Mouse (Mus musculus): Measurements from ENCODE around the gene Dixdc1. TPM values are rescaled to one million over a fixed set of nuclear protein-coding genes. Genes with fewer than 3 reads are reported as not detected.

The Dixdc1 gene
- polyA plus RNA-seq, 1 experiment from 2014 or later = 37.8 TPM

GRCm38 (mm10) chr9:50670690-50671089, 68.6 kb downstream of the Dixdc1 start:
- Histone ChIP-seq H3K9me3 (replicated peaks; ENCODE audit: control insufficient read depth, low read length, poor library complexity, severe bottlenecking) (no peaks in the 10 kb centered on the region), H3K27ac (ENCODE audit: low read length) (no peak overlapping the region), H3K27me3 (ENCODE audit: control insufficient read depth, insufficient read depth, low read depth, low read length) (no peaks in the 10 kb centered on the region), H3K9ac (ENCODE audit: low read depth, low read length) (no peak overlapping the region), H3K4me2 (ENCODE audit: low read length) (no peak overlapping the region), H3K36me3 (ENCODE audit: control insufficient read depth, insufficient read depth, low read length) (peaks cover 9% of the 10 kb centered on the region), H3K4me1 (ENCODE audit: control insufficient read depth, insufficient read depth, low read length) (no peaks in the 10 kb centered on the region), H3K4me3 (ENCODE audit: low read depth, low read length) (no peak overlapping the region)
- ATAC-seq = 0 out of 2 replicates have a peak, but pooled peaks have one; percentile 54
- WGBS = 27% methylated on average over 5 of the region's 5 CpGs

GRCm38 (mm10) chr9:50667579-50668498, 71.5 kb downstream of the Dixdc1 start:
- Histone ChIP-seq H3K27me3 (ENCODE audit: control insufficient read depth, insufficient read depth, low read depth, low read length) (no peaks in the 10 kb centered on the region), H3K9ac (ENCODE audit: low read depth, low read length) (no peak overlapping the region), H3K4me1 (ENCODE audit: control insufficient read depth, insufficient read depth, low read length) (no peaks in the 10 kb centered on the region), H3K4me2 (ENCODE audit: low read length) (no peak overlapping the region), H3K4me3 (ENCODE audit: low read depth, low read length) (no peak overlapping the region), H3K36me3 (ENCODE audit: control insufficient read depth, insufficient read depth, low read length) (peaks cover 18% of the 10 kb centered on the region), H3K27ac (ENCODE audit: low read length) (no peak overlapping the region), H3K9me3 (replicated peaks; ENCODE audit: control insufficient read depth, low read length, poor library complexity, severe bottlenecking) (no peaks in the 10 kb centered on the region)
- 80% methylated on average over 8 of the region's 8 CpGs for WGBS
- no peak for ATAC-seq

- Histone ChIP-seq H3K4me3 (ENCODE audit: low read depth, low read length) (no peak overlapping the region), H3K9me3 (replicated peaks; ENCODE audit: control insufficient read depth, low read length, poor library complexity, severe bottlenecking) (no peaks in the 10 kb centered on the region), H3K36me3 (ENCODE audit: control insufficient read depth, insufficient read depth, low read length) (peaks cover 18% of the 10 kb centered on the region), H3K4me1 (ENCODE audit: control insufficient read depth, insufficient read depth, low read length) (no peaks in the 10 kb centered on the region), H3K9ac (ENCODE audit: low read depth, low read length) (no peak overlapping the region), H3K27me3 (ENCODE audit: control insufficient read depth, insufficient read depth, low read depth, low read length) (no peaks in the 10 kb centered on the region), H3K4me2 (ENCODE audit: low read length) (no peak overlapping the region), H3K27ac (ENCODE audit: low read length) (no peak overlapping the region)
- 93% methylated on average over 6 of the region's 6 CpGs for whole genome bisulfite sequencing
- no peak for ATAC-seq
Measured at GRCm38 (mm10) chr9:50666442-50666841, 72.9 kb downstream of the Dixdc1 start.

GRCm38 (mm10) chr9:50664826-50665225, 74.5 kb downstream of the Dixdc1 start:
- Histone ChIP-seq H3K4me1 (ENCODE audit: control insufficient read depth, insufficient read depth, low read length) (peaks cover 4% of the 10 kb centered on the region; the same call in 1 of the 2 replicates), H3K4me2 (ENCODE audit: low read length) (no peak overlapping the region), H3K27ac (ENCODE audit: low read length) (no peak overlapping the region), H3K36me3 (ENCODE audit: control insufficient read depth, insufficient read depth, low read length) (peaks cover 18% of the 10 kb centered on the region), H3K9me3 (replicated peaks; ENCODE audit: control insufficient read depth, low read length, poor library complexity, severe bottlenecking) (no peaks in the 10 kb centered on the region), H3K27me3 (ENCODE audit: control insufficient read depth, insufficient read depth, low read depth, low read length) (no peaks in the 10 kb centered on the region), H3K9ac (ENCODE audit: low read depth, low read length) (no peak overlapping the region), H3K4me3 (ENCODE audit: low read depth, low read length) (no peak overlapping the region)
- 94% methylated on average over 5 of the region's 5 CpGs for WGBS
- ATAC-seq = no peak

GRCm38 (mm10) chr9:50660431-50660830, 78.9 kb downstream of the Dixdc1 start:
- peak overlapping the region; percentile 65; the same call in 1 of the 2 replicates for H3K4me3 ChIP-seq (ENCODE audit: low read depth, low read length)
- H3K4me2 ChIP-seq (ENCODE audit: low read length) = peak overlapping the region; percentile 85
- H3K4me1 ChIP-seq (ENCODE audit: control insufficient read depth, insufficient read depth, low read length) = peaks cover 14% of the 10 kb centered on the region
- H3K9me3 ChIP-seq (replicated peaks; ENCODE audit: control insufficient read depth, low read length, poor library complexity, severe bottlenecking) = no peaks in the 10 kb centered on the region
- no peak for ATAC-seq
- no peak overlapping the region for H3K27ac ChIP-seq (ENCODE audit: low read length)
- H3K9ac ChIP-seq (ENCODE audit: low read depth, low read length) = peak overlapping the region; percentile 87
- H3K27me3 ChIP-seq (ENCODE audit: control insufficient read depth, insufficient read depth, low read depth, low read length) = no peaks in the 10 kb centered on the region
- H3K36me3 ChIP-seq (ENCODE audit: control insufficient read depth, insufficient read depth, low read length) = peaks cover 6% of the 10 kb centered on the region; the same call in 1 of the 2 replicates
- WGBS = 20% methylated on average over 12 of the region's 12 CpGs

GRCm38 (mm10) chr9:50659392-50660217, 79.7 kb downstream of the Dixdc1 start, which contains the start of gene Dlat:
Gene Dlat (minus strand): TSS chr9:50659780.
- Histone ChIP-seq H3K36me3 (ENCODE audit: control insufficient read depth, insufficient read depth, low read length) (no peaks in the 10 kb centered on the region), H3K27me3 (ENCODE audit: control insufficient read depth, insufficient read depth, low read depth, low read length) (no peaks in the 10 kb centered on the region), H3K9ac (ENCODE audit: low read depth, low read length) (peak within 1 kb of the TSS; percentile 87), H3K9me3 (replicated peaks; ENCODE audit: control insufficient read depth, low read length, poor library complexity, severe bottlenecking) (no peaks in the 10 kb centered on the region), H3K27ac (ENCODE audit: low read length) (peak within 1 kb of the TSS; percentile 86), H3K4me1 (ENCODE audit: control insufficient read depth, insufficient read depth, low read length) (peaks cover 14% of the 10 kb centered on the region), H3K4me3 (ENCODE audit: low read depth, low read length) (peak within 1 kb of the TSS; percentile 65), H3K4me2 (ENCODE audit: low read length) (peak within 1 kb of the TSS; percentile 85)
- peak; percentile 94 for ATAC-seq
- WGBS = under 1% methylated on average over 61 of the region's 63 CpGs

- ATAC-seq = peak; percentile 83; the same call in 1 of the 2 replicates
- Histone ChIP-seq H3K4me3 (ENCODE audit: low read depth, low read length) (peak overlapping the region; percentile 65), H3K9me3 (replicated peaks; ENCODE audit: control insufficient read depth, low read length, poor library complexity, severe bottlenecking) (no peaks in the 10 kb centered on the region), H3K9ac (ENCODE audit: low read depth, low read length) (peak overlapping the region; percentile 87), H3K4me1 (ENCODE audit: control insufficient read depth, insufficient read depth, low read length) (peaks cover 14% of the 10 kb centered on the region), H3K27me3 (ENCODE audit: control insufficient read depth, insufficient read depth, low read depth, low read length) (no peaks in the 10 kb centered on the region), H3K27ac (ENCODE audit: low read length) (peak overlapping the region; percentile 86), H3K4me2 (ENCODE audit: low read length) (peak overlapping the region; percentile 85), H3K36me3 (ENCODE audit: control insufficient read depth, insufficient read depth, low read length) (no peaks in the 10 kb centered on the region)
- WGBS = under 1% methylated on average over 28 of the region's 28 CpGs
Measured at GRCm38 (mm10) chr9:50658941-50659388, 80.4 kb downstream of the Dixdc1 start.

- ATAC-seq = no peak
- Histone ChIP-seq H3K4me2 (ENCODE audit: low read length) (peak overlapping the region; percentile 85), H3K4me3 (ENCODE audit: low read depth, low read length) (peak overlapping the region; percentile 65), H3K4me1 (ENCODE audit: control insufficient read depth, insufficient read depth, low read length) (peaks cover 14% of the 10 kb centered on the region), H3K9me3 (replicated peaks; ENCODE audit: control insufficient read depth, low read length, poor library complexity, severe bottlenecking) (no peaks in the 10 kb centered on the region), H3K9ac (ENCODE audit: low read depth, low read length) (peak overlapping the region; percentile 87), H3K27me3 (ENCODE audit: control insufficient read depth, insufficient read depth, low read depth, low read length) (no peaks in the 10 kb centered on the region), H3K27ac (ENCODE audit: low read length) (no peak overlapping the region), H3K36me3 (ENCODE audit: control insufficient read depth, insufficient read depth, low read length) (0 out of 2 replicates have a peak, but pooled peaks cover 2% of the 10 kb centered on the region)
- 26% methylated on average over 5 of the region's 5 CpGs for WGBS
Measured at GRCm38 (mm10) chr9:50658391-50658790, 80.9 kb downstream of the Dixdc1 start.

Data from midbrain, embryonic 16.5 days (tissue).